Mouse (Mus musculus) cerebellum, adult 2 months (tissue): ENCODE data around the gene Fut9. TPM values are rescaled to one million over a fixed set of nuclear protein-coding genes. Genes with fewer than 3 reads are reported as not detected.

Experiments used
- DNase-seq, 2 experiments: peaks; one replicate each; pipeline ENCODE4 v3.0.0; 2021
- H3K27ac ChIP-seq: fragments of 200-500 bp; 2 replicates; pipeline ENCODE4 v1.5.1; 2012; ENCODE audit warnings: low read length, control low read depth, inconsistent platforms; ENCODE audit not compliant: insufficient read depth
- H3K27me3 ChIP-seq: fragments of 200-500 bp; 2 replicates; pipeline ENCODE4 v1.6.1; 2012; ENCODE audit warnings: inconsistent platforms, mild to moderate bottlenecking, low read length, moderate library complexity; ENCODE audit not compliant: control insufficient read depth, insufficient read depth
- H3K4me1 ChIP-seq: fragments of 200-500 bp; 2 replicates; pipeline ENCODE4 v1.6.1; 2011; ENCODE audit warnings: low read length; ENCODE audit not compliant: control insufficient read depth, insufficient read depth
- H3K4me3 ChIP-seq: fragments of 200-500 bp; replicated peaks from 2 replicates; pipeline ENCODE3; 2011; ENCODE audit warnings: mild to moderate bottlenecking, low read depth, low read length, control low read depth; ENCODE audit not compliant: insufficient read depth
- CTCF ChIP-seq: fragments of 200-500 bp; IDR thresholded peaks from 2 replicates; pipeline ENCODE4 v1.5.1; 2011; ENCODE audit warnings: low read depth, mild to moderate bottlenecking, control low read depth, low read length, moderate library complexity, borderline replicate concordance; ENCODE audit not compliant: insufficient read depth
- POLR2A ChIP-seq: fragments of 200-500 bp; IDR thresholded peaks from 2 replicates; pipeline ENCODE4 v1.6.1; 2011; ENCODE audit warnings: low read length, control low read depth, borderline replicate concordance; ENCODE audit not compliant: insufficient read depth
- WGBS: fragments of 180-500 bp; shearing (Covaris S2); methylation state at CpG from one replicate; pipeline ENCODE4 v1.1.7; 2018; 5-methylcytosine and 5-hydroxymethylcytosine counted together
- polyA plus RNA-seq: library from polyadenylated mRNA; depleted of rRNA; stranded (reverse); fragments of >200 nt; gene quantifications from 2 replicates; pipeline ENCODE4 v1.2.3, GENCODE M21; 2012

The Fut9 gene
- polyA plus RNA-seq, 1 experiment = 21.7 TPM

GRCm38 (mm10) chr4:25610481-25610880, 189.6 kb downstream of the Fut9 start:
- 25% methylated on average over 2 of the region's 2 CpGs for WGBS
- no peaks in the 10 kb centered on the region for H3K4me1 ChIP-seq
- peak in 1 of 2 experiments; percentile 37 for DNase-seq

GRCm38 (mm10) chr4:25593218-25593617, 206.8 kb downstream of the Fut9 start:
- Histone ChIP-seq H3K4me1 (no peaks in the 10 kb centered on the region), H3K27me3 (no peaks in the 10 kb centered on the region), H3K4me3 (no peak overlapping the region), H3K27ac (no peak overlapping the region)
- TF ChIP-seq POLR2A = no peak
- no peak for TF ChIP-seq CTCF
- no peak for DNase-seq
- WGBS = 81% methylated on average over 4 of the region's 4 CpGs

More at GRCm38 (mm10) chr4:25610481-25610880, 189.6 kb downstream of the Fut9 start:
- no peak overlapping the region for H3K27ac ChIP-seq
- no peak for TF ChIP-seq POLR2A
- no peak for TF ChIP-seq CTCF
- H3K27me3 ChIP-seq = no peaks in the 10 kb centered on the region
- H3K4me3 ChIP-seq = no peak overlapping the region
